ENCODE assay signal across 21 mouse cellular contexts in the genomic region with DNA sequence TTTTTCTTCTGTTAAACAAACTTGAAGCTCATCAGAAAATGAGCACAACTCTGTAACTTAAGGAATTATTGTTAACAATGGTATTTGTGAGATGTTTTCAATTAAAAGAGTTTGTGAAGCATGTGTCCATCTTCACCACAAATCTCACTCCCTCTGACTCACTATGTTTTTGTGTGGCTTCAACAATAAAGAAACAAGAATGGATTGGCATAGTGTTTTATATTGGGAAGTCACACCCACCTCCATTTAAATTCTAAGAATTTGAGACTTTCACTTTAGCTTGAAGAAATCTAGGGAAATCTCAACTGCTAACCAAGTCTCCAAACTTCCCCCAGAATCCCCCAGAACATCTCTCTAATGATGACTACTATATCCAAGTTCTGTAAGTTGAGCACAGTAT.
DNase-seq lines count a peak whose midpoint lies in the region; ATAC-seq lines count a peak whose summit lies in the region.
"Had no signal": no experiment of that assay in that cellular context is flagged by ENCODE, and none has a peak within 500 bp of the region (broad histone marks: within the 10 kb centered on the region; RNA-seq: fewer than 3 reads in every experiment).

No protein-coding gene starts in this region.

- no peak overlapping the region for H3K27ac ChIP-seq in midbrain, embryonic 11.5 days (ENCODE audit: low read depth, low read length)
- H3K27ac ChIP-seq in midbrain, embryonic 10.5 days (replicated peaks) = no peak overlapping the region

- no peak overlapping the region for H3K9ac ChIP-seq in midbrain, embryonic 11.5 days (ENCODE audit: low read length)

- no peaks in the 10 kb centered on the region for H3K36me3 ChIP-seq in midbrain, embryonic 11.5 days (ENCODE audit: control insufficient read depth, insufficient read depth, low read length)
- no peaks in the 10 kb centered on the region for H3K36me3 ChIP-seq in midbrain, embryonic 10.5 days
- H3K36me3 ChIP-seq: G1E had no signal

- H3K4me1 ChIP-seq in midbrain, embryonic 11.5 days (ENCODE audit: control insufficient read depth, insufficient read depth, low read length) = no peaks in the 10 kb centered on the region
- H3K4me1 ChIP-seq in midbrain, embryonic 10.5 days = no peaks in the 10 kb centered on the region

- ATAC-seq in midbrain, embryonic 11.5 days (ENCODE audit: low FRiP score) = no peak
- ATAC-seq: activated CD4-positive, CD25-positive, alpha-beta regulatory T cell, adult 4 months; CD4-positive, CD25-positive, alpha-beta regulatory T cell, adult 4 months; Patski had no signal

- no peaks in the 10 kb centered on the region for H3K9me3 ChIP-seq in midbrain, embryonic 11.5 days (ENCODE audit: control insufficient read depth, low read length)
- H3K9me3 ChIP-seq in midbrain, embryonic 10.5 days (replicated peaks) = no peaks in the 10 kb centered on the region
- H3K9me3 ChIP-seq: G1E had no signal

- H3K27me3 ChIP-seq in midbrain, embryonic 11.5 days (ENCODE audit: control insufficient read depth, insufficient read depth, low read length) = no peaks in the 10 kb centered on the region
- H3K27me3 ChIP-seq in midbrain, embryonic 10.5 days (ENCODE audit: low read depth, poor library complexity, severe bottlenecking) = no peaks in the 10 kb centered on the region
- H3K27me3 ChIP-seq: CH12.LX had no signal

- no peak overlapping the region for H3K4me3 ChIP-seq in midbrain, embryonic 11.5 days (ENCODE audit: low read depth, low read length)
- no peak overlapping the region for H3K4me3 ChIP-seq in midbrain, embryonic 10.5 days

- peak; percentile 74 for DNase-seq in midbrain, embryonic 11.5 days (ENCODE audit: low spot score, missing footprints)
- no peak for DNase-seq in midbrain, embryonic 10.5 days (ENCODE audit: low spot score)
- peak; percentile 62 for DNase-seq in Muller cell, postnatal 12 days (ENCODE audit: inconsistent ontology term)
- DNase-seq in MN1 (ENCODE audit: low spot score) = no peak
- DNase-seq: adrenal gland, adult 2 months; adrenal gland, adult 8-10 months; adrenal gland, postnatal 10 days; adrenal gland, postnatal 14 days; adrenal gland, postnatal 25 days; adrenal gland, postnatal 36 days; B cell, adult 2 months; cerebellum, adult 11 months; cerebellum, adult 11-12 months; cerebellum, adult 18-20 months; cerebellum, adult 2 months; cerebellum, adult 8-10 months had no signal

- H3K4me2 ChIP-seq in midbrain, embryonic 11.5 days = no peak overlapping the region

Comparison
In these comparisons a context has a peak if more than half of its experiments do, and no peak if none do; other contexts are left out.
1. DNase-seq: peak in midbrain, embryonic 11.5 days (single experiment) and Muller cell, postnatal 12 days (single experiment); none in midbrain, embryonic 10.5 days (single experiment) and MN1 (single experiment).